Mouse (Mus musculus) retina, postnatal 7 days (tissue): ENCODE measurements around the gene Ahrr.

ENCODE experiments used
- DNase-seq: peaks from one replicate; pipeline ENCODE4 v3.0.0-alpha.2; 2012; ENCODE audit warnings: low read depth, low spot score

The Ahrr gene

GRCm38 (mm10) chr13:74245214-74245898, 46.8 kb downstream of the Ahrr start:
- DNase-seq: peak; percentile 35

DNA sequence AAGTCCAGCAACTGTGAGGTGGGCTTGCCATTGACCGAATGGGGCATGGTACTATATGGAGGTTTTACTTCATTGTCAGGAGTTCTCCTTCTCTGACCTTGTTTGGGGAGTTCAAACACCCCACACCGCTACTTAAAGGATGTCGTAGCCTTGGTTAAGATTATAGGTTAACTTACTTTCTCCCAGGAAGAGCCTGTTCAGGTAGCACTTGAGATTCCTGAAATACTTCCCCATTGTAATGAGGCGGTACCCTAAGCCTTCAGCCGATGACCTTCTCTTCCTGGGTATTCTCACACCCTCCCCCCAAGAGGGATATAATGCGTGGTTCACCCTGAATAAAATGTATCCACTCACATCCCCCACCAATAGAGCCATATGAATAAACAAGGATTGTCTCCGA, 54.6 kb downstream of the Ahrr start:
- DNase-seq: no peak

GRCm38 (mm10) chr13:74220659-74221058, 71.5 kb downstream of the Ahrr start:
- DNase-seq: no peak

GRCm38 (mm10) chr13:74218441-74218840, 73.7 kb downstream of the Ahrr start:
- no peak for DNase-seq

DNA sequence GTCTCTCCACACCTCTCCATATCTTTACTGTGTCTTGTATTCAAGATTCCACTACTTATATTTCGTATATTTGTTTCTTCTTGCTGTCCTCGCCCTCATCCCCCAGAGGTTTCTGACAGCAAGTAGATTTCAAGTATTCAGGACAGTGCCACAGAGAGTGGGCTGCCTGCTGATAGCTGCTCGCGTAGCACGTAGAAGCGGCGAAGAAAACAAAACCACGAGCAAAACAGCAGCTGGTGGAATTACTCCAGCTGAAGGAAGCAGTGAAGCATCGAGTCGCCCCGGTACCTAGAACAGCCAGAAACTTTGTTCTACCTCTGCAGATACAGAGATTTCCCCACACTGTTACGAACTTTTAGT, 83.2 kb downstream of the Ahrr start:
- DNase-seq: no peak

- DNase-seq: peak; percentile 84
Measured at GRCm38 (mm10) chr13:74208317-74208985, 83.7 kb downstream of the Ahrr start, which contains the start of gene Exoc3. Exoc3 (minus strand) TSS chr13:74208732.

GRCm38 (mm10) chr13:74196451-74196850, 95.7 kb downstream of the Ahrr start:
- DNase-seq: no peak

DNA sequence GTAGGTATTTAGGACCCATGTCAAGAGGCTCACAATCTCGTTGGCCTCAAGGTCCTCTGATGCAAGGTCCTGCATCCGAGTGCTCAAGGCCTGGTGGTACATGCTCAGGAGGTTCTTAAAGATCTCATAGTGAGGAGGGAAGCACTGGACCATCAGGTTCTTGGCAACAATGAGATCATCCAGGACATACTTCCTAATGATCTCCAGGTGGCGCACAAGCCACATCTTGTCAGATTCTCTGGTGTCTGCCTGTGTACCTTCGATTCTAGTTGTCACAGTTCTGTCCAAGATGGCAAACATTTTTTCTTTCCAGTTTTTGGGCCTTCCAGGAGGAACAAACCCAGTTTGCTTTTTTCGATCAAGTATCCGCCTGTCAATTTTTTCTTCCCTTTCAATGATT, 99.5 kb downstream of the Ahrr start:
- DNase-seq: peak; percentile 27

DNA sequence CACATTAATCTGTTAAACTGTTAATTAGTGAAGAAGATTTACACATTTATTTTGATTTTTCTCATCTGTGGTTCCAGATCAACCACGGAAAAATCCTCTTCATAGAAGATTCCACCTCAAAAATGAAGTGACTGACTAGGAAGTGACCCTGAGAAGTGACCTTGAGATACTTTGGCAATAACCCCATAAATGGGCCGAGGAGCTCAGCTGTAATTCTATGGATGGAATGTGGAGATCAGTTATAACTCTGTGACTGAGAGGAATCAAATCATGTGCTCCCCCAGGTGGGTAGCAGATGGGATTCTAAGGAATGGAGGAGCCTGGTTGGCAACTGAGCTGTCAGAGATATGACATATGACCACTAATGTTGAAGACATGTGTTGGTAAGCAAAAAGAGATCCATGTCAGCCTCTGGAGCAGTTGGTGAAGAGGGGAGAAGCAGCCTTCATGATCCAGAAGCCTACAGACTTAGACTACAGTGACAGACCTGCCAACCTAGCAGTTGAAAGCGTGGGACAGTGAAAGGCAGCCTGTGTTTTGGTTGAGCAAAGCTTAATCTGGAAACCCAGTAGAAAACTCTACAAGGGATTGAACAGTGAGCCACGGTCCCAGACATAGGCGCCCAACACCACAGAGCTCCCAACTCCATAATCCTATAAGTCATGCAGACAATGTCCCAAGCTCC, 109.0 kb downstream of the Ahrr start:
- DNase-seq: no peak

DNA sequence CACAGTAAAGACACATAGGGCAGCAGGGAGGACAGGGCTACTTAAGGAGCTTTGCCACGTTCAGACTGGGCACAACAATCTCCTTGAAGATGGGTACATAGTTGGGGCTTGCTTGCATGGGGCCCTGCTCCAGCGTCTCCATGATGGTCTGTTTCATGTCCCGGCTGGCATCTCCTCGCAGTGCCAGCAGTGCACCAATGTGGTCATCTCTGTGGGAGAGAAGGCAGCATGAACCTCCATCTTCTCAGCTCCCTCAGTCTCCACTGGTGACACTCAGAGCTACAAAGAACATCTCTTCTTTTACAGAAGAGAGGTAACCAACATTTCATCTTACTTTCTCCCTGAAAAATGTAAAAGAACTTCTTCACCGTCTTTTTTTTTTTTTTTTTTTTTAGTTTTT, 120.1 kb downstream of the Ahrr start:
- DNase-seq: no peak

DNA sequence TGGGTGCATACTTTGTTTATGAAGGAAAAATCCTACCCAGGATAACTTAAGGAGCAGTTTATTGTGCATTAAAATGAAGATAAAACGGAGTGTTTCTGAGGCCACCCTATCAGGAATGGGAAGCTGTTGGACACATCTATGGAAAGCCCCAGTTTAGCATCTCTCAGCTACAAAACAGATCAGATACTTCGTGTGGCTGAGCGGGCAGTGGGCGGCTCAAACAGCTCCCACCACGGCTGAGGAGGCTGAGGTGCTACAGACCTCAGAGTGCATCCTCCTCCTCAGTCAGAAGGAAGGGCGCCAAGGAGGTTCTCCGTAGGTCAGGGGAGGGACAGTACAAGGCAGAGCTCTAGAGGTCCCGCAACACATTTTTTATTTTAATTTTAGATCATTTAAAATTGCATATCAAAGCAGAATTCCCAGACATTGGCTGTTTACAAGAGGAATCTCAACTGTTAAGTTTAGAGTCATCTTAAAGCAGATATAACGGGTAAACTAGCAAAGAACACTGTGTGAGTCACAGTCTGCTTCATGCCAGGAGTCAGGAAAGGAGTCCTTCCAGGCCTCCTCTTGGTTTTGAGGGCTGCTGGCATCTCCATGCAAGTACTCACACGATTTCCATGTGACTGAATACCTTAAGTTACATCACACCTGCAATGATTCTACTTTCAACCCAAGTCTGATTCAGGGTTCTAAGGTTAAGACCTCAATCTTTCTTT, 122.5 kb downstream of the Ahrr start:
- no peak for DNase-seq

- no peak for DNase-seq
Measured at GRCm38 (mm10) chr13:74167492-74167891, 124.6 kb downstream of the Ahrr start.

- DNase-seq: no peak
Measured at GRCm38 (mm10) chr13:74167057-74167413, 125.1 kb downstream of the Ahrr start.

DNA sequence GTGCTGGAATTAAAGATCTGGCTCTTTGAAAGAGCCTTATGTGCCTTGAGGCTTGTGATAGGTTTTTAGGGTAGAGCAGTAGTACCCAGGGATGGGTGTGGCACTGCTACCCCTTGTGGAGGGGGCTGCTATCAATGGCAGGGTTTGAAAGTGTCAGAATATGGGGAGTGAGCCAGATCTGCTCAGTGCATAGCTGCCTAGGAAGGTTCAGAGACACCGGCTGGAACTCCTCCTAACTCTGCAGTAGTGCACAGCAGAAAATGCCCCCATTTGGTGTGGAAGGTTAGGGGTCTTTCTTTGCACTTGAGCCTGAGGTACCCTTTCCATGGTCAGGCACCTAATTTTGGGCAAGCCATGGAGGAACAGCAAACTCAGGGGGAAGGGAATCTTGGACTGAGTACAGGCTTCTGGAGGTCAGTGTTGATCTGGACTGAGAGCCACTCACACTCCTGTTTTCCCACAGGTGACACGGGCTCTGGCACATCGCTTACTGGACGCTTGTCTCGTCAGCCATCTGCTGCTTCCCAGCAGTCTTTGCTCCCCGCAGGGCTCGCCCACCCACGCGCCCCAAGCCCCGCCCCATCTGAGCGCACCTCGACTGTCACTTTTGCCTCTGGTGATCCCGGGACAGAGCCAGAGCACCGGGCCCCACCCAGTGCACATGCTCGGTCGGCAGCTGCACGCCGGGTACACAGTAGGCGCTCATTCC, 125.6 kb downstream of the Ahrr start:
- DNase-seq: peak; percentile 24
